Mouse (Mus musculus) liver, postnatal 0 days (tissue): ENCODE measurements around the gene Arhgap35.

ENCODE experiments used
- CTCF ChIP-seq: sonication (generic); IDR thresholded peaks from 2 replicates; pipeline ENCODE4 v1.5.1; 2016; ENCODE audit warnings: antibody characterized with exemption, low read depth
- EP300 ChIP-seq: IDR thresholded peaks from 2 replicates; pipeline ENCODE4 v1.6.1; 2016; ENCODE audit warnings: antibody characterized with exemption, low read depth, mild to moderate bottlenecking

DNA sequence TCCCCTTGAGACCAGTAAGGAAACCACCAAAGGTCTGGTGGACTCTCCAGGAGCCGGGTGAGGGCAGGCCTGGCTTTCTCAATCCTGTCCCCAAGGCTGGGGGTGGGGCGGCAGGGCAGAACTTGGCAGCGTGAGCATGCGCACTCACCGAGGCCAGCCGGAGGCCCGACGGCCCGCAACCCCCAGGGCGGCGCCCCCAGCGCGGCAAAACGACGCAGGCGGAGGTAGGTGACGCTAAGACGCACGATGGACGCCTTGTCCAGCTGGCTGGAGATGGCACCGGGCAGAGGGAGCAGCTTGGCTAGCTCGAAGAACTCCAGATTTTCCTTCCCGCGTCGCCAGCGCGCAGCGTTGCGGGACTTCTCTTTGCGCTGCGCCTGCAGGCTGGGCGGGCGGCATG lies 140.3 kb downstream of the Arhgap35 start:
- TF ChIP-seq EP300, result no peak
- TF ChIP-seq CTCF, result no peak
